Mouse (Mus musculus): ENCODE results near the gene Olfr629. TPM values are rescaled to one million over a fixed set of nuclear protein-coding genes. Genes with fewer than 3 reads are reported as not detected.

Gene Olfr629
- polyA plus RNA-seq, 1 experiment = not detected

DNA sequence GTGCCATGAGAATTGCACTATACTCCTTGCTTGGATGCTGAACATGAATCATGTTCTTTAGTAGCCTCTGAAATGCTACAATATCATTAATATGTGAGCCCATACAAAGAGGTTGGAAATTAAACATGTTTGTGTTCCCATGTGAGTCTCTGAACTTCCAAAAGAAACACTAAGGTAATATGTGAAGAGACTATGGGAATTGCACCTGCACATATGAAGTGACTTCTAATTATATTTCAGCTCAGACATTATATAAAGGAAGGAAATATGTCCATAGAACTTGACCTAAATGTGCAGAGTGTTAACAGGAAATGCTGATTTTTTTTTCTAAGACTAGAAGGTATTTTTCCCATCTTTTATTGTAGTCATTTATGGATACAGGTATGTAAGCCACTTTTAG lies 30.4 kb downstream of the Olfr629 start, which contains the start of gene Olfr243:
Gene Olfr243, plus strand, starts transcription at position 301 of the 400 bp plus-strand sequence.
- no peaks in the 10 kb centered on the region for H3K4me1 ChIP-seq (ENCODE audit: control insufficient read depth, insufficient read depth, low read length)
- no peak within 1 kb of the TSS for H3K27ac ChIP-seq (ENCODE audit: insufficient read depth, low read length)
- no peak within 1 kb of the TSS for H3K4me3 ChIP-seq (ENCODE audit: insufficient read depth, low read length)
- TF ChIP-seq CTCF (IDR thresholded peaks at IDR 0.05; ENCODE audit: extremely low read depth, insufficient read depth, low read length) (no peak), POLR2A (IDR thresholded peaks at IDR 0.05; ENCODE audit: extremely low read depth, insufficient read depth, low read length) (no peak)

GRCm38 (mm10) chr7:103712024-103712423 lies 32.7 kb downstream of the Olfr629 start:
- H3K4me3 ChIP-seq (ENCODE audit: insufficient read depth, low read length) = no peak overlapping the region
- H3K4me1 ChIP-seq (ENCODE audit: control insufficient read depth, insufficient read depth, low read length) = no peaks in the 10 kb centered on the region
- no peak overlapping the region for H3K27ac ChIP-seq (ENCODE audit: insufficient read depth, low read length)
- TF ChIP-seq CTCF (IDR thresholded peaks at IDR 0.05; ENCODE audit: extremely low read depth, insufficient read depth, low read length) (no peak), POLR2A (IDR thresholded peaks at IDR 0.05; ENCODE audit: extremely low read depth, insufficient read depth, low read length) (no peak)

- H3K4me3 ChIP-seq (ENCODE audit: insufficient read depth, low read length) = no peak overlapping the region
- TF ChIP-seq POLR2A (IDR thresholded peaks at IDR 0.05; ENCODE audit: extremely low read depth, insufficient read depth, low read length) (no peak), CTCF (IDR thresholded peaks at IDR 0.05; ENCODE audit: extremely low read depth, insufficient read depth, low read length) (no peak)
- no peak overlapping the region for H3K27ac ChIP-seq (ENCODE audit: insufficient read depth, low read length)
- no peaks in the 10 kb centered on the region for H3K4me1 ChIP-seq (ENCODE audit: control insufficient read depth, insufficient read depth, low read length)
Measured at GRCm38 (mm10) chr7:103699469-103699868, 45.3 kb downstream of the Olfr629 start.

Other genes with a start within 250 kb of the Olfr629 start
- gene Olfr609, start 246.9 kb downstream of the Olfr629 start, polyA plus RNA-seq (2012; rRNA removed) = not detected in 2 replicates
- gene Olfr610, start 232.8 kb downstream of the Olfr629 start, polyA plus RNA-seq (2012; rRNA removed) = not detected in 2 replicates
- gene Olfr611, start 224.1 kb downstream of the Olfr629 start, polyA plus RNA-seq (2012; rRNA removed) = not detected in 2 replicates
- gene Olfr612, start 202.2 kb downstream of the Olfr629 start, polyA plus RNA-seq (2012; rRNA removed) = not detected in 2 replicates
- gene Olfr613, start 196.9 kb downstream of the Olfr629 start, polyA plus RNA-seq (2012; rRNA removed) = not detected in 2 replicates
- not detected in 2 replicates for gene Olfr615, start 188.9 kb downstream of the Olfr629 start, polyA plus RNA-seq (2012; rRNA removed)
- not detected in 2 replicates for gene Olfr616, start 175.8 kb downstream of the Olfr629 start, polyA plus RNA-seq (2012; rRNA removed)
- gene Olfr617, start 171.9 kb downstream of the Olfr629 start, polyA plus RNA-seq (2012; rRNA removed) = not detected in 2 replicates
- gene Olfr618, start 154.8 kb downstream of the Olfr629 start, polyA plus RNA-seq (2012; rRNA removed) = not detected in 2 replicates
- not detected in 2 replicates for gene Olfr619, start 144.4 kb downstream of the Olfr629 start, polyA plus RNA-seq (2012; rRNA removed)
- gene Olfr620, start 132.4 kb downstream of the Olfr629 start, polyA plus RNA-seq (2012; rRNA removed) = not detected in 2 replicates
- gene Olfr622, start 102.2 kb downstream of the Olfr629 start, polyA plus RNA-seq (2012; rRNA removed) = not detected in 2 replicates
- gene Olfr623, start 81.2 kb downstream of the Olfr629 start, polyA plus RNA-seq (2012; rRNA removed) = not detected in 2 replicates
- 0.02 TPM in 1 of 2 replicates, not detected in the other for gene Olfr624, start 73.8 kb downstream of the Olfr629 start, polyA plus RNA-seq (2012; rRNA removed)
- gene Olfr625-ps1, start 62.2 kb downstream of the Olfr629 start, polyA plus RNA-seq (2012; rRNA removed) = not detected in 2 replicates
- gene Olfr243, start 30.3 kb downstream of the Olfr629 start, polyA plus RNA-seq (2012; rRNA removed) = not detected in 2 replicates
- not detected in 2 replicates for gene Olfr628, start 14.6 kb downstream of the Olfr629 start, polyA plus RNA-seq (2012; rRNA removed)
- gene Olfr630, start 12.4 kb upstream of the Olfr629 start, polyA plus RNA-seq (2012; rRNA removed) = not detected in 2 replicates
- gene Olfr69, start 26.7 kb upstream of the Olfr629 start, polyA plus RNA-seq (2012; rRNA removed) = not detected in 2 replicates
- not detected in 2 replicates for gene Olfr68, start 34.8 kb upstream of the Olfr629 start, polyA plus RNA-seq (2012; rRNA removed)
- not detected in 2 replicates for gene Olfr67, start 46.9 kb upstream of the Olfr629 start, polyA plus RNA-seq (2012; rRNA removed)
- 56.3 and 87.5 TPM in 2 replicates for gene Hbb-bt, start 69.1 kb upstream of the Olfr629 start, polyA plus RNA-seq (2012; rRNA removed)
- 471 and 650 TPM in 2 replicates for gene Hbb-bs, start 83.2 kb upstream of the Olfr629 start, polyA plus RNA-seq (2012; rRNA removed)
- gene Hbb-bh2, start 95.6 kb upstream of the Olfr629 start, polyA plus RNA-seq (2012; rRNA removed) = not detected in 2 replicates
- not detected in 2 replicates for gene Hbb-bh1, start 98.2 kb upstream of the Olfr629 start, polyA plus RNA-seq (2012; rRNA removed)
- 0.95 and 1.0 TPM in 2 replicates for gene Hbb-y, start 108.3 kb upstream of the Olfr629 start, polyA plus RNA-seq (2012; rRNA removed)
- not detected in 2 replicates for gene Olfr66, start 141.3 kb upstream of the Olfr629 start, polyA plus RNA-seq (2012; rRNA removed)
- not detected in 2 replicates for gene Olfr64, start 149.5 kb upstream of the Olfr629 start, polyA plus RNA-seq (2012; rRNA removed)
- not detected in 2 replicates for gene Olfr65, start 158.5 kb upstream of the Olfr629 start, polyA plus RNA-seq (2012; rRNA removed)
- not detected in 2 replicates for gene Olfr631, start 183.9 kb upstream of the Olfr629 start, polyA plus RNA-seq (2012; rRNA removed)
- not detected in 2 replicates for gene Olfr632, start 189.4 kb upstream of the Olfr629 start, polyA plus RNA-seq (2012; rRNA removed)
- gene Olfr633, start 199.5 kb upstream of the Olfr629 start, polyA plus RNA-seq (2012; rRNA removed) = not detected in 2 replicates
- not detected in 2 replicates for gene Olfr635, start 226.2 kb upstream of the Olfr629 start, polyA plus RNA-seq (2012; rRNA removed)